Mouse (Mus musculus) T-cell, adult 2 months (primary cell): ENCODE data around the gene Wdr5b.

Source experiments
- DNase-seq: peaks from one replicate; pipeline ENCODE4 v3.0.0; 2022; ENCODE audit warnings: low spot score

Wdr5b gene

GRCm38 (mm10) chr16:36071071-36071449 is 30.1 kb downstream of the Wdr5b start:
- no peak for DNase-seq

GRCm38 (mm10) chr16:36071450-36072379 is 30.7 kb downstream of the Wdr5b start, which contains the start of the genes Fam162a and Ccdc58:
Gene Fam162a, minus strand, starts transcription at chr16:36071594.
Gene Ccdc58, plus strand, starts transcription at chr16:36071685.
- DNase-seq: peak; percentile 91

- DNase-seq: no peak
These were observed 31.5 kb downstream of the Wdr5b start for GRCm38 (mm10) chr16:36072410-36073011.

- DNase-seq: no peak
These were observed 33.8 kb downstream of the Wdr5b start for GRCm38 (mm10) chr16:36074772-36075171.

- no peak for DNase-seq
These were observed 38.9 kb downstream of the Wdr5b start for GRCm38 (mm10) chr16:36079916-36080315.

- DNase-seq: no peak
These were observed 46.9 kb downstream of the Wdr5b start for GRCm38 (mm10) chr16:36087846-36088245.

- no peak for DNase-seq
These were observed 48.1 kb downstream of the Wdr5b start for GRCm38 (mm10) chr16:36089065-36089464.

- DNase-seq: no peak
These were observed 49.0 kb downstream of the Wdr5b start for GRCm38 (mm10) chr16:36089850-36090616.

- DNase-seq: no peak
These were observed 50.0 kb downstream of the Wdr5b start for GRCm38 (mm10) chr16:36090785-36091509.
